Mouse (Mus musculus): ENCODE measurements around the gene Mical3.

- TF ChIP-seq GATA1 (IDR thresholded peaks at IDR 0.05; ENCODE audit: borderline replicate concordance, low read length), result no peak
- no peak for TF ChIP-seq FLI1 (IDR thresholded peaks at IDR 0.05; ENCODE audit: low read length)
Measured at GRCm38 (mm10) chr6:120991857-120992256, 138.9 kb downstream of the Mical3 start.
